Mouse (Mus musculus) heart, postnatal 0 days (tissue): ENCODE data around the gene P3h4. TPM values are rescaled to one million over a fixed set of nuclear protein-coding genes. Genes with fewer than 3 reads are reported as not detected.

ENCODE experiments used
- ATAC-seq: fragments of 200-750 bp; cut with Nextera tagmentation; 2 replicates; pipeline ENCODE4 v1.8.0; 2017; ENCODE audit warnings: low read depth, moderate number of reproducible peaks, moderate library complexity; ENCODE audit not compliant: insufficient read depth
- DNase-seq: peaks from one replicate; pipeline ENCODE4 v3.0.0-alpha.2; 2016; ENCODE audit warnings: low spot score
- H3K27ac ChIP-seq: fragments of 300-500 bp; sonication (generic); 2 replicates; pipeline ENCODE4 v1.5.1; 2014; ENCODE audit warnings: low read depth, mild to moderate bottlenecking
- H3K27me3 ChIP-seq: fragments of 300-500 bp; sonication (generic); 2 replicates; pipeline ENCODE4 v1.6.1; 2014; ENCODE audit warnings: low read length, mixed read lengths; ENCODE audit not compliant: control insufficient read depth, insufficient read depth
- H3K36me3 ChIP-seq: fragments of 300-500 bp; sonication (generic); replicated peaks from 2 replicates; pipeline ENCODE4 v1.6.1; 2014; ENCODE audit warnings: low read length, mixed read lengths; ENCODE audit not compliant: control insufficient read depth, insufficient read depth
- H3K4me1 ChIP-seq: fragments of 300-500 bp; sonication (generic); 2 replicates; pipeline ENCODE4 v1.6.1; 2014; ENCODE audit warnings: antibody characterized with exemption; ENCODE audit not compliant: control insufficient read depth, insufficient read depth
- H3K4me2 ChIP-seq: fragments of 300-500 bp; sonication (generic); 2 replicates; pipeline ENCODE4 v1.6.1; 2014; ENCODE audit warnings: low read depth, mild to moderate bottlenecking, low read length, moderate library complexity
- H3K4me3 ChIP-seq: fragments of 300-500 bp; sonication (generic); 2 replicates; pipeline ENCODE4 v1.5.1; 2014; ENCODE audit warnings: low read depth, low read length
- H3K9ac ChIP-seq: fragments of 300-500 bp; sonication (generic); replicated peaks from 2 replicates; pipeline ENCODE4 v1.6.1; 2014; ENCODE audit warnings: low read depth, low read length, mixed read lengths
- H3K9me3 ChIP-seq: fragments of 300-500 bp; sonication (generic); replicated peaks from 2 replicates; pipeline ENCODE4 v1.6.1; 2016; ENCODE audit warnings: low read length; ENCODE audit not compliant: control insufficient read depth
- CTCF ChIP-seq: IDR thresholded peaks from 2 replicates; pipeline ENCODE4 v1.5.1; 2016; ENCODE audit warnings: antibody characterized with exemption, control low read depth, low read depth
- EP300 ChIP-seq: IDR thresholded peaks from 2 replicates; pipeline ENCODE4 v1.6.1; 2016; ENCODE audit warnings: antibody characterized with exemption, low read depth
- WGBS: fragments of 180-500 bp; shearing (Covaris S2); extraction: QIAGEN DNeasy Blood & Tissue Kit; methylation state at CpG from one replicate; pipeline ENCODE4 v1.1.7; 2014; 5-methylcytosine and 5-hydroxymethylcytosine counted together
- polyA plus RNA-seq: library from polyadenylated mRNA; unstranded; fragments of >200 nt; fragmentation: Nextera tagmentation; extraction: Ambion mirVana; gene quantifications from 2 replicates; pipeline ENCODE4 v1.2.1, GENCODE M21; 2015
- total RNA-seq: library from RNA; depleted of rRNA; stranded (reverse); fragments of >200 nt; gene quantifications from 2 replicates; pipeline ENCODE4 v1.2.3, GENCODE M21; 2014; ENCODE audit warnings: low replicate concordance

P3h4 gene
- total and polyA plus RNA-seq, 2 experiments from 2014 or later = 39.3 to 58.0 TPM

DNA sequence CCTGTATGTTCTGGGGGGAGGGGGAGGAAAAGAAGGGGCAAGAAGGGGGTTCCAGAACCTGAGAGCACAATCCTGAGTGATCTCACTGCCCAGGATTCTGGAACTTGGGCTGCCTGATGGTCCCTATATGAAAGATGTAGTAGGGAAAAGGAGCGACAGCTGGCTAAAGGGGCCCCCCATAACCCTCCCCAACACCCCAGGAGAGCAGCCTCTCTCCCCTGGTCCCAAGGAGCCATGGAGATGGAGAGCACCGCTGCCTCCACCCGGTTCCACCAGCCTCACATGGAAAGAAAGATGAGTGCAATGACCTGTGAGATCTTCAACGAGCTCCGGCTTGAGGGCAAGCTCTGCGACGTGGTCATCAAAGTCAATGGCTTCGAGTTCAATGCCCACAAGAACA is 27.2 kb upstream of the P3h4 start, which contains the start of the genes Nt5c3b and Klhl10:
Gene Nt5c3b, minus strand, starts transcription at position 12 of the 400 bp plus-strand sequence.
Gene Klhl10, plus strand, starts transcription at position 121 of the 400 bp plus-strand sequence.
- no peak for DNase-seq
- WGBS = 78% methylated on average over 8 of the region's 8 CpGs
- Histone ChIP-seq H3K36me3 (peaks cover 13% of the 10 kb centered on the region; the same call in 1 of the 2 replicates), H3K4me1 (peaks cover 12% of the 10 kb centered on the region), H3K27me3 (no peaks in the 10 kb centered on the region), H3K9me3 (no peaks in the 10 kb centered on the region), H3K4me2 (peak within 1 kb of the TSS; percentile 98), H3K27ac (peak within 1 kb of the TSS; percentile 56; the same call in 1 of the 2 replicates), H3K9ac (peak within 1 kb of the TSS; percentile 82), H3K4me3 (peak within 1 kb of the TSS; percentile 95)
- ATAC-seq = no peak
- TF ChIP-seq EP300 = no peak

DNA sequence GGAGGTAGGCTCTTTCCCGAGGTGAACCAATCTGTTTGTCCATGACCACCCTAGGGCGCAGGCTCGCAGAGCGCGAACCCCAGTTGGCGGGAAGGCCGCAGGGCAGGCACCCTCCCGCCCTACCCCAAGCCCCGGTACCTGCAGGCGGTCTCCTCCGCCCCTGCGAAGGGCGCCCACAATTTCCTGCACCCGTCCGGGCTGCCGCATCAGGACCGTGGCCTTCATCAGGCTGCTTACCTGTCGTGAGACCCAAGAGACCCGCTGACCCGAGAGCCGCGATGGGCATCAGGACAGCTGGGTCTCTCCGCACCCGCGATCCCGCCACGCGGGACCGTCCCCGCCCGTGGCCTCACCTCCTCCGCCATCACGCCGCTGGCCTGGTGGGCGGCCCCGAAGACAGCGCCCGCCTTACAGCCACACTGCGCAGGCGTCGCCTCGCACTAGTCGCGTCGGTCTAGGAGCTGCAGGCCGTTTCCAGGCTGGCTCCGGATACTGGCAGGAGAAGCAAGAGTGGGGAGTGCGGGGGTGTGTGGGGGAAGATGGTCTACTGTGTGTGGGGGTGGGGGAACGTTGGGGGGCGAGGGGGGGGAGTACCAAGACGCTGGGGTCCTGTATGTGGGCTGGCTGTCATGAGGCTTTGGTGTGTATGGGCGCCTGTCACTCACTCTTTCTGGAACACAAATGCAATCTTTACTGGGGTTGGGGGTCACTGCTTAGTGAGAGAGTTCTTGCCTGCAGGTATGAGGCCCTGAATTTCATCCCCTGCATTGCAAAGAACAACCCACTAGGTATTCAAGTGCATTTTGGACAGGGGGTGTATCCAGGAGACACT is 26.3 kb upstream of the P3h4 start:
- peak overlapping the region; percentile 82 for H3K9ac ChIP-seq
- WGBS = under 1% methylated on average over 49 of the region's 52 CpGs

DNA sequence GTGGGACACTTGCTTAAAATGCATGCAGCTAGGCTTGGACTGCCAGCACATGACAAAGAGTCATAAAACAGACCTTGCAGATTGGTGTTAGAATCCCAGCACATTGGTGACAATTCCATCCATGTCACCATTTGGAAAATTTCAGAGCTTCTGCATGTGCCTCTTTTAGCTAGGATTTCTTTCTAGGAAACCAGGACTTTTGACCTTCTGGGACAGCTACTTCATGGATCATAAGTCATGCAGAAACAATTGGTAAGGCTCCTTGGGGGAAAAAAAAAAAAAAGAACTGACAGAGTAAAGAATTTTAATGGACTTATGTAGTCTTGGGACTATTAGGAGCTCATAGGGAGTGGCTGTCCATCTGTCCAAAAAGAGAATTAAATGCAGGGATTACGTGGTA is 23.3 kb upstream of the P3h4 start:
- no peak overlapping the region for H3K4me3 ChIP-seq
- no peaks in the 10 kb centered on the region for H3K9me3 ChIP-seq
- 88% methylated on average over 1 of the region's 1 CpGs for WGBS
- no peak for TF ChIP-seq CTCF
- no peak for TF ChIP-seq EP300
- no peak overlapping the region for H3K27ac ChIP-seq
- H3K4me2 ChIP-seq = no peak overlapping the region
- peaks cover 39% of the 10 kb centered on the region for H3K36me3 ChIP-seq
- no peak overlapping the region for H3K9ac ChIP-seq
- DNase-seq (no peak), ATAC-seq (no peak)
- peaks cover 12% of the 10 kb centered on the region for H3K4me1 ChIP-seq
- no peaks in the 10 kb centered on the region for H3K27me3 ChIP-seq

More for the DNA sequence above, 26.3 kb upstream of the P3h4 start:
- Histone ChIP-seq H3K4me3 (peak overlapping the region; percentile 95), H3K27ac (peak overlapping the region; percentile 56; the same call in 1 of the 2 replicates), H3K9me3 (no peaks in the 10 kb centered on the region), H3K4me1 (peaks cover 12% of the 10 kb centered on the region), H3K4me2 (peak overlapping the region; percentile 98), H3K27me3 (no peaks in the 10 kb centered on the region), H3K36me3 (peaks cover 19% of the 10 kb centered on the region)
- DNase-seq (peak; percentile 82), ATAC-seq (peak; percentile 96)
- no peak for TF ChIP-seq CTCF
- TF ChIP-seq EP300 = no peak

DNA sequence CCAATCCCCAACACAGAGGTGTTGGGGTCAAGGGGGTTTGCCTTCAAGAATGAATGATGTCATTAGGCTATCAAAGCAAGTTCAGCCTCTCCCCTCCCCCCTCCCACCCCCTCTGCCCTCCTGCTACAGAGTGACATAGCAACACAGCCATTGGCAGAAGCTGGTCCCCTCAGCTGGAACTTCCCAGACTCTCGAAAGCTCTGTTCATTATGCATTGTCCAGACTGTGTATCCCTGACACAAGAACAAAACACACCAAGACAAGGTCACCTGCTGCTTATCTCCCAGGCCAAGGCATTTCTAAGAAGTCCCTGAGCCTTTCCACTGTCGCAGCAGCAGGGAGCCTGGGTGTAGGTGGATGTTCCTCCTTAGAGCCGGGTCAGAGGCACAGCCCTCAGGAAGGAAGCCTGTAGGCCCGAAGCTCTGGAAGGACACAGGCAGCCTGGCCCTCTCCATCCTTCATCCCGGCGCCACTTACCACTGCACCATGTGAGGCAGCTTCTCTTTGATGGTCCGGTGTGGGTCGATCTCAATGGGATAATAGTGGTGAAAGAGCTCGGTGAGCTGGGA is 21.1 kb upstream of the P3h4 start:
- DNase-seq = no peak

DNA sequence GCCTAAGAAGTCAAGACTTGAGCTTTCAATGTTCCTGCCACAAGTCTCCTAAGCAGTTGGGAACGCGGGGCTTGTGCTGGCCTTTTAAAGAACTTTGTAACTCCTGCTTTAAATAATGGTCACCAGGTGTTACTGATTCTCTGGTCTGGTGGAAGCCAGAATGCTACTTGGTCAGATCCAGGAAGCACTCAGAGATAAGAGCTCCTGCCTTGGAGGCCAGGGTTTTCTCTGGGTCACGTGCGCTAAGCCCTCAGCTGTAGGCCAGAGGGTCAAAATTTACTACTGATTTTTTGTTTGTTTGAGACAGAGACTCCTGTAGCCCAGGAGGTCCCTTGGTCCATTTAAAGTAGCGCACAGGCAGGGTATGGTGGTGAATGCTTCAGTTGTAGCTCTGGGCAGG is 17.4 kb upstream of the P3h4 start:
- DNase-seq (no peak), ATAC-seq (no peak)
- WGBS = 75% methylated on average over 5 of the region's 5 CpGs
- Histone ChIP-seq H3K4me1 (peaks cover 23% of the 10 kb centered on the region), H3K36me3 (peaks cover 31% of the 10 kb centered on the region), H3K9ac (no peak overlapping the region), H3K27me3 (no peaks in the 10 kb centered on the region), H3K27ac (no peak overlapping the region), H3K4me2 (no peak overlapping the region), H3K9me3 (no peaks in the 10 kb centered on the region), H3K4me3 (no peak overlapping the region)
- TF ChIP-seq EP300 (no peak), CTCF (no peak)

More for the DNA sequence above, 21.1 kb upstream of the P3h4 start:
- Histone ChIP-seq H3K4me1 (peaks cover 14% of the 10 kb centered on the region), H3K27me3 (no peaks in the 10 kb centered on the region), H3K4me3 (no peak overlapping the region), H3K27ac (no peak overlapping the region), H3K9me3 (no peaks in the 10 kb centered on the region), H3K9ac (no peak overlapping the region), H3K36me3 (peaks cover 44% of the 10 kb centered on the region), H3K4me2 (no peak overlapping the region)
- no peak for TF ChIP-seq EP300
- WGBS = 84% methylated on average over 9 of the region's 9 CpGs
- ATAC-seq = no peak
